Mouse (Mus musculus): ENCODE measurements around the gene Tsga10ip. TPM values are rescaled to one million over a fixed set of nuclear protein-coding genes. Genes with fewer than 3 reads are reported as not detected.
A peak's percentile ranks its signal among the peaks of the same experiment; 100 is the strongest.

Tsga10ip gene
- total RNA-seq (2021) = not detected
- long read RNA-seq, experiment 1 = 0 reads
- long read RNA-seq, experiment 2, partial matches to known transcripts = 0 of 2 reads
- long read RNA-seq, experiment 2, other reads (novel, unspliced or antisense) = 2 of 2 reads

- DNase-seq (ENCODE audit: low spot score in 2 of 2) = no peak
Measured at GRCm38 (mm10) chr19:5402293-5402692, at the start of gene Tsga10ip. Gene Tsga10ip, minus strand, starts transcription at chr19:5402526.

- DNase-seq (ENCODE audit: low spot score in 2 of 2) = no peak
Measured at GRCm38 (mm10) chr19:5451766-5452165, 49.4 kb upstream of the Tsga10ip start.

DNA sequence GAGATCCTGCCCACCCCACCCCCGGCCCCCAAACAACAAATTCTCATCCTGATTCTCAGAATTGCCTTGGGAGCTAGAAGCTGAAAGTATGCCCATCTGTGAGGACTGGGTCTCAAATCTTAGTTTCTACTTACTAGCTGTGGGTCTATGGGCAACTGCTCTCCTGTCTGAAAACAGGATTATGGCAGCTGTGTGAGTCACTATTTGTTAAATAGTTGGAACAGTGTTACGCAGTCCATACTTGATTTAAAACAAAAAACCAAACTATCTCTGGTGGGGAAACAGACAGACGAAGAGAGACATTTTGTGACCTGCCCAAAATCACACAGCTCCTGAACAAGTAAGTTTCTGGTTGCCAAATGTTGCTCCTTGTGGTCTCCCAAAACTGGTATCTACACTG, 47.3 kb upstream of the Tsga10ip start:
- no peak for DNase-seq (ENCODE audit: low spot score in 2 of 2)

GRCm38 (mm10) chr19:5448354-5449150, 46.2 kb upstream of the Tsga10ip start:
- DNase-seq (ENCODE audit: low spot score in 2 of 2) = no peak

DNA sequence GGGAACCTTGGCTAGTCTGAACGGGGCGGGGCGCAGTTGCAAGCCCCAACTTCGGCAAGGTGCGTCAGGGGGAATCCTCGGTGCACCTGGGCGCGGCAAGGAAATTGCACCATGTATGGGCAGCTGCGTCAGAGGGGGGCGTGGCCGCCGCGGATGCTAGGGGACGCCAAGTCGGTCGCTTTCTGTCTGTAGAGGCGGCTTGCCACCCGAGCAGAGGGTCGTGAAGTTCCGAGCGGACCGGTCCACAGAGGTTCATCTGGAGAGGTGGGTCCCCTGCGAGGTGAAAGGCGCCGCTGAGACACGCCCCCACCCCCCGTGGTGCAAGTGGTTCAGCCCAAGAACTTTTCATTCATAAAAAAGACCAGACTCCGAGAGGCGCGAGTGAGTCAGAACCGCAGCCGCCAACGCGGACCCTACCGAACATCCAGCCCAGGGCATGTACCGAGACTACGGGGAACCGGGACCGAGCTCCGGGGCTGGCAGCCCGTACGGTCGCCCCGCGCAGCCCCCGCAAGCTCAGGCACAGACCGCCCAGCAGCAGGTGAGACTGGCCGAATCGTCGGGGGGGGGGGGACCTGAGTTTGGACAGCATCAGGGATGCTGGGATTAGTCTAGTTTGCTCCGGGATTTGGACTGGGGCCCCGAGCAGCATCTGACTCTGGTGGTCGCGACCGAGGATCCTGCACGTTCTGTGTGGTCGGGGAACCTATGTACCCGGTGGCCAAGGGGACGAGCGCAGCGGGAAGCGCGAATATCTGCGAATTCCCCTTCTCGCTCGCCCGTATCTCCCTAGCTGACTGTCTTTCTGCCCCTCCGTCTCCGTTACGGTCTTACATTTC, 45.4 kb upstream of the Tsga10ip start, which contains the start of gene Fosl1:
Fosl1 (plus strand) TSS at position 33 of the 839 bp plus-strand sequence.
- DNase-seq (ENCODE audit: low spot score in 2 of 2) = peak; percentile 71 to 77

DNA sequence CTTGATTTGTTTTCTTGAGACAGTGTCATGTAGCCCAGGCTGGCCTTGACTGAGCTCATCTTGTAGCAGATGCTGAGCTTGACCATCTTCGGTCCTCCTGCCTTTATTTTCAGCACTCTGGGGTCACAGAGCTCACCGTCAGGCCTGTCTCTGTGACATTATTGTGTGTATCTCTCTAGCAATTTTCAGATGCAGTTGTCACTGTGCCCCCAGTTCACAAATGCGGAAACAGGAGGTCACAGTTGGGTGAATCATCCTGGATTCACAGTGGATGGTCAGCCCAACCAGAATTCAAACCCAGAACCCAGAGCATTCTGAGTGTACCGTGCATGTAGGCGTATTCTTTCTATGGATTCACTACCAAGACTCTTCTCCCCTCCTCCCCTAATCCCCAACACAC, 43.4 kb upstream of the Tsga10ip start:
- DNase-seq (ENCODE audit: low spot score in 2 of 2) = no peak

GRCm38 (mm10) chr19:5444954-5445353, 42.6 kb upstream of the Tsga10ip start:
- DNase-seq (ENCODE audit: low spot score in 2 of 2) = no peak

DNA sequence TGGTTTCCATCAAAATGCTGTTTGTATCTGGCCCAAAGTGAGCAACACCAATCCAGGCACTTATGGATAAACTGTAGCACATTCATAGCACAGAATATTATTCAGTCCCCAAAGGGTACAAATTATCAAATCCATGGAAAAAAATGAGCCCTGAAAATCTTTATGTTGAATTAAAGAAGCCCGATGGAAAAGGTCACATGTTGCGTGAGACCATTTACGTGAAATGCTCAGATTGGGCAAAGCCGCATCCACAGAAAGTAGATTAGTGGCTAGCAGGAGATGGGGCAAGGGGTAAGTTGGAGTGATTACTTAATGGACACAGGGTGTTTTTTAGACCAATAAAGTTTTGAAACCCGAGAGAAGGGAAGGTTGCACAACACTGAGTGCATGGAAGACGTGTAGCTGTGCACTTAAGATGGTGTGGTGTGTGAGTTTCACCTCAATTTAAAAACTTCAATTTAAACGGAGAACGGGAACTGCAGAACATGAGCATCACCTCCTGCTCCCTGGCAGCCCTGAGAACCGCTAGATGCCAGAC, 42.1 kb upstream of the Tsga10ip start:
- DNase-seq (ENCODE audit: low spot score in 2 of 2) = no peak

DNA sequence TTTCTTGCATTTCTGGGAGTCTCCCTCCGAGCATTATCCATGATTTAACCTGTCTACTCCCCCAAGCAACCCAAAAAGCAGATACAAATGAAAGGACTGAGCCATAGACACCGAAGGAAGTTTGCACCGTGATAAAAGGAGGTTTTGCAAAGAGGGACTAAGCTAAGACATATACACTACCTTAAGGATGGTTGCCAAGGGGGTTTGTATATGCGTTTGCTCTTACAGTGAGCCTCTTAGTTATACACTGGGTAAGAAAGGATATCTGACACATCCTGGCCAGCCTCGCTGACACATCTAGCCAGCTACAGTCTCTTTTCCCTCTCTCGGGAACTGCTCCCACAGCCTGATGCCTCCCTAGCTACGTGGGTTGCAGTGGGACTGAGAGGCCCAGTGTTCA, 31.6 kb upstream of the Tsga10ip start:
- DNase-seq (ENCODE audit: low spot score in 2 of 2) = no peak

DNA sequence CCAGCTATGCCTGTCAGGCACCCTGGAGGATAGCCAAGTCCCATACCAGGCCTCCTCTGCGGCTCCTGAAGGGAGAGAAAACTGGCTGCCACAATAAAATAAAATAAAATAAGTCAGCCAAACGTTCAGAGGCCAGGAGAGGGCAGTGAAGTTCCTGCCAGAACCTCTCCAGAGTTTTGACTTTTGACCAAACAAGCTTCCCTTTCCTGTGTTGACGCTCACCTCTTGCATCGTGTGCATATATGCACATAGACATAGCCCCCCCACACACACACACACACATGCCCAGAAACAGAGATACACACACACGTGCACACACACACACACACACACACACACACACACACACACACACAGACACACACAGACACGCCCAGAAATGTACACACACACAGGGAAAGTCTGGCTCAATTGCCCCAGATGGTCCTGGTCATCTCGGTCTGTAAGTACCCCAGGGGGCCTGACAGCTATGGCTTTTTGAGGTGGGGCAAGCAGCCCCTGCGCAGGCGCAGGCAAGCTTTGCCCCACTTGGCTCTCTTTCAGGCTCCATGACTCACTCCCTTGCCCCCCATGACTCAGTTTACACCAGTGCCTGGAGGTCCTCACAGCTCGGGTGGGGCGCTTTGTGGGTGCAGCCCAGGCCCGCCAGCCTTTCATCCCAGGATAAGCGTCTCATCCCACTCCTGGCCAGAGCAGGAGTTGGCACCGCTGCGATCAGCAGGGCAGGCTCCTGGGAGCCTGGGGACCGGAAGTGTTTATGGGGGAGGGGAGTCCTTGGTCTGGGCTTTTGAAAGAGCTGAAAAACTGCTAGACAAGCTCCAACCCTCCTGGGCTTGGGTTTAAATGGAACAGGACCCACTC, 30.9 kb upstream of the Tsga10ip start:
- DNase-seq (ENCODE audit: low spot score in 2 of 2) = no peak

GRCm38 (mm10) chr19:5431911-5432464, 29.7 kb upstream of the Tsga10ip start:
- no peak for DNase-seq (ENCODE audit: low spot score in 2 of 2)

GRCm38 (mm10) chr19:5430408-5430807, 28.1 kb upstream of the Tsga10ip start:
- DNase-seq (ENCODE audit: low spot score in 2 of 2) = no peak

DNA sequence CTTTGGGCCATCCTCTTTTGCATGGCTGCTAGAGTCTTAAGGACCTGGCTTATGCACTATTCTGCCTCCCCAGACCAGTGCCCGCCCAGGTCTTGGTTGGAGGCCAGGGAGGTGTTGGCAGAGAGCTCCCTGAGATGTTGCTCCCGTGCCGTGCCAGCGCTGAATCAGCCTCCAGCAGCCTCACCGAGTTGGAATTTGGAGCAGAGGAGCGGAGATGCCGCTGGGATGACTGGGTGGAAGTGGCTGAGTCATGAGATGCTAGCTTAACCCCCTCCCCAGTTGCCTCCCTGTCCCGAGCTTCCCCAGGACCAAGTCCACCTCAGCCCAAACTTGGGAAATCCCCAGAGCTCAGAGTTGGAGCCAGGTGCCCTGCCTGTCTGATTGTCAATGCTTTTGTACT, 27.5 kb upstream of the Tsga10ip start:
- DNase-seq (ENCODE audit: low spot score in 2 of 2) = no peak

DNA sequence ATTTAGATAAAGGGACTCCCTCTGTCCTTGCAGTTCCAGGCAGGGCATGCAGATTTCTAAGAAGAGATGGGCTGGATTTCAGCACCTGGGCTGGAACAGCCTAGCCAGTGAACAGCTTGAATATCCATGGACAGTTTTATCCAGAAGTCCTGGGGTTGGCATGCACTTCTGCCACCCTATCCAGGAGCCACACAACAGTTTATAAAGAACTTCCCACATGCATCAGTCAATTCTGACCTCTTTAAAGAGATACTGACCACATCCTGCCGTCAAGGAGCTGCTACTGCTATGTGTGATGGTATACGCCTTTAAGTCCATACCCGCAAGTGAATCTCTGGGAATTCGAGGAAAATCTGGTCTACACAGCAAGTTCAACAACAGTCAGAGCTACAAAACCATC, 26.9 kb upstream of the Tsga10ip start:
- no peak for DNase-seq (ENCODE audit: low spot score in 2 of 2)

GRCm38 (mm10) chr19:5428083-5428482, 25.8 kb upstream of the Tsga10ip start:
- DNase-seq (ENCODE audit: low spot score in 2 of 2) = no peak

GRCm38 (mm10) chr19:5426640-5427290, 24.4 kb upstream of the Tsga10ip start:
- DNase-seq (ENCODE audit: low spot score in 2 of 2) = no peak

- no peak for DNase-seq (ENCODE audit: low spot score in 2 of 2)
Measured at GRCm38 (mm10) chr19:5425906-5426565, 23.7 kb upstream of the Tsga10ip start.

DNA sequence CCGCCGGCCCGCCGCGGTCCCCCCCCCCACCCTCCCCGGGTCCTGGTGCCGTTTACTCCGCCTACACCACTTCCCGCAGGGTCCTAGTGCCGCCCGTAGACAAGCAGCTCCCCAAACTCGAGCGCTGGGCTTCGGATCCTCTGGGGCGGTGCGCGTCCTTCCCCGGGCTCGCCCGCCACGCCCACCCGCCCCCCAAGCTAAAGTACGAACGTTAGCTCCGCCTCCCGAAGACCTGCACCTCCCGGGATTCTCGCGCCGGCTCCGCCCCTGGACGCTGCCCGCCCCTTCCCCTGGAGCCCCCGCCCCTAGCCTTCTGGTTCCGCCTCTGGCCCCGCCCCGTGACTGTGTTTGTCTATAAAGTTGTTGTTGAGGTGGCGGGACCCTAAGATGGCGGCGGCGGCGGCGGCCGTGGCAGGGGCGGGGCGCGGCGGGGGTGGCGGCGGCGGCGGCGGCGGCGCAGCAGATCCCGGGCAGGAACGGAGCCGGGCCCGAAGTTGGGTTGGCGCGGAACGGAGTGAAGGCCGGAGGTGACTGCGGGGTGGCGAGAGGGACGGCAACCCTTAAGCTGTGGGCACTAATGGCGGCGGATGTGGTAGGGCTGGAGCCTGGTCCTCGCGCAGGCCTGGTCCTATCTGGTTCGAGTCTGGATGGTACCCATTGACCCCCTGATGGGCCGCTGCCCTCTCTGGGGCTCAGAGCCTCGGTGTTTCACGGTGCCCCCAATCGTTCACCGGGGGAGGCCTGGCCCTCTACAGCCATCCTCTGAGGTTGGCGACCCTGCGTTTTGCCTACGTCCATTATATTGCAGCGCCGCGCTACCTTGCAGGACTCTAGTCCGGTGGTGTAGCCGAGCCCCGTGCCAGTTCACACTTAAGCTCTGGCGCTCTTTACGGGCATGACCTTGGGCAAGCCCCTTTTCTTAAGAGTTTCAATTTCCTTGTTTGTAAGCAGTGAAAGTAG, 22.7 kb upstream of the Tsga10ip start, which contains the start of the genes Drap1 and AI837181:
Drap1 (minus strand) TSS at position 198 of the 960 bp plus-strand sequence.
AI837181 (plus strand) TSS at position 363 of the 960 bp plus-strand sequence.
- peak; percentile 92 to 93 for DNase-seq (ENCODE audit: low spot score in 2 of 2)
